Mouse (Mus musculus) thymus, postnatal 0 days (tissue): Measurements from ENCODE around the gene Spib. TPM values are rescaled to one million over a fixed set of nuclear protein-coding genes. Genes with fewer than 3 reads are reported as not detected.
A peak's percentile ranks its signal among the peaks of the same experiment; 100 is the strongest.

Source experiments
- DNase-seq: peaks from one replicate; pipeline ENCODE4 v3.0.0-alpha.2; 2015; ENCODE audit warnings: low spot score
- polyA plus RNA-seq: library from polyadenylated mRNA; unstranded; fragments of >200 nt; fragmentation: Nextera tagmentation; extraction: Ambion mirVana; gene quantifications from 2 replicates; pipeline ENCODE4 v1.2.1, GENCODE M21; 2015

The Spib gene
- polyA plus RNA-seq, 1 experiment from 2014 or later, result 16.3 TPM

GRCm38 (mm10) chr7:44549621-44550408 lies 17.9 kb upstream of the Spib start:
- no peak for DNase-seq

GRCm38 (mm10) chr7:44548497-44549087 lies 16.7 kb upstream of the Spib start, which contains the start of gene Pold1:
Pold1 (minus strand) TSS chr7:44548849.
- DNase-seq, result peak; percentile 100

GRCm38 (mm10) chr7:44547725-44548124 lies 15.9 kb upstream of the Spib start:
- DNase-seq, result no peak

GRCm38 (mm10) chr7:44547041-44547440 lies 15.2 kb upstream of the Spib start:
- peak; percentile 50 for DNase-seq

- DNase-seq, result no peak
These were observed 14.4 kb upstream of the Spib start for GRCm38 (mm10) chr7:44546274-44546673.

GRCm38 (mm10) chr7:44543071-44543470 lies 11.2 kb upstream of the Spib start:
- DNase-seq, result peak; percentile 64

- peak; percentile 32 for DNase-seq
These were observed 10.7 kb upstream of the Spib start for GRCm38 (mm10) chr7:44542555-44542954.

GRCm38 (mm10) chr7:44538756-44539624 lies 7.1 kb upstream of the Spib start:
- no peak for DNase-seq

- DNase-seq, result no peak
These were observed 5.6 kb upstream of the Spib start for GRCm38 (mm10) chr7:44537496-44537895.

- no peak for DNase-seq
These were observed 5.1 kb upstream of the Spib start for GRCm38 (mm10) chr7:44537009-44537408.

- DNase-seq, result no peak
These were observed 4.7 kb upstream of the Spib start for GRCm38 (mm10) chr7:44536590-44536968.

- DNase-seq, result no peak
These were observed 4.1 kb upstream of the Spib start for GRCm38 (mm10) chr7:44535657-44536589.

GRCm38 (mm10) chr7:44534656-44535441 lies 3.0 kb upstream of the Spib start:
- peak; percentile 32 for DNase-seq

GRCm38 (mm10) chr7:44534242-44534641 lies 2.4 kb upstream of the Spib start:
- peak; percentile 46 for DNase-seq

- no peak for DNase-seq
These were observed 1.8 kb upstream of the Spib start for GRCm38 (mm10) chr7:44533746-44534045.

- DNase-seq, result no peak
These were observed 1.3 kb upstream of the Spib start for GRCm38 (mm10) chr7:44532918-44533745.

- peak; percentile 77 for DNase-seq
These were observed 664 bp downstream of the Spib start for GRCm38 (mm10) chr7:44531207-44531606.

GRCm38 (mm10) chr7:44530507-44530906 lies 1.4 kb downstream of the Spib start:
- DNase-seq, result no peak

GRCm38 (mm10) chr7:44529518-44529917 lies 2.4 kb downstream of the Spib start:
- DNase-seq, result no peak
